Mouse (Mus musculus): Measurements from ENCODE around the gene Hdac11. TPM values are rescaled to one million over a fixed set of nuclear protein-coding genes. Genes with fewer than 3 reads are reported as not detected.

Hdac11 gene
- polyA plus RNA-seq (2012; fragmentation: generic; extraction: Trizol), result 39.3 TPM

- peak within 1 kb of the TSS; percentile 25 for H3K4me3 ChIP-seq
- H3K79me2 ChIP-seq (ENCODE audit: control insufficient read depth, insufficient read depth), result no peaks in the 10 kb centered on the region
- peak within 1 kb of the TSS; percentile 68 for H3K4me2 ChIP-seq (ENCODE audit: low read depth)
- peak within 1 kb of the TSS; percentile 24 for H3ac ChIP-seq (ENCODE audit: control insufficient read depth, insufficient read length)
- H3K36me3 ChIP-seq (ENCODE audit: control insufficient read depth, insufficient read depth), result no peaks in the 10 kb centered on the region
- H3K27me3 ChIP-seq (ENCODE audit: control insufficient read depth, insufficient read depth, insufficient read length), result no peaks in the 10 kb centered on the region
- peak; percentile 66 for TF ChIP-seq POLR2A (IDR thresholded peaks at IDR 0.05; ENCODE audit: insufficient read length, low read depth)
- TF ChIP-seq POLR2AphosphoS2 (IDR thresholded peaks at IDR 0.05; ENCODE audit: insufficient read length, low read depth), result peak; percentile 39
- peak in 2 of 3 experiments; percentile 43 to 75 for TF ChIP-seq MYOG (IDR thresholded peaks at IDR 0.05; ENCODE audit: control insufficient read depth in 1 of 3, insufficient read depth in 1 of 3, insufficient read length in 2 of 3, low read depth in 2 of 3)
- peak in 2 of 3 experiments; percentile 45 to 54 for TF ChIP-seq MYOD1 (IDR thresholded peaks at IDR 0.05; ENCODE audit: control insufficient read depth in 1 of 3, insufficient read length in 2 of 3, low read depth in 2 of 3)
- no peak for TF ChIP-seq MAX (IDR thresholded peaks at IDR 0.05; ENCODE audit: low read depth)
Measured at GRCm38 (mm10) chr6:91156554-91157236, at the start of gene Hdac11. Hdac11 (plus strand) TSS chr6:91156665.

GRCm38 (mm10) chr6:91108301-91108916 lies 48.1 kb upstream of the Hdac11 start:
- no peaks in the 10 kb centered on the region for H3K79me2 ChIP-seq (ENCODE audit: control insufficient read depth, insufficient read depth)
- TF ChIP-seq TCF3 (IDR thresholded peaks at IDR 0.05; ENCODE audit: insufficient read length, low read depth) (no peak), CEBPB (IDR thresholded peaks at IDR 0.05; ENCODE audit: insufficient read depth, poor library complexity, severe bottlenecking) (no peak), USF1 (IDR thresholded peaks at IDR 0.05; ENCODE audit: low read depth) (no peak), E2F4 (IDR thresholded peaks at IDR 0.05; ENCODE audit: insufficient read depth) (no peak), SRF (IDR thresholded peaks at IDR 0.05; ENCODE audit: control insufficient read depth, insufficient read length, low read depth) (no peak), POLR2AphosphoS2 (IDR thresholded peaks at IDR 0.05; ENCODE audit: insufficient read length, low read depth) (no peak), MAX (IDR thresholded peaks at IDR 0.05; ENCODE audit: low read depth) (no peak), MYOD1 (IDR thresholded peaks at IDR 0.05; ENCODE audit: control insufficient read depth in 1 of 3, insufficient read length in 2 of 3, low read depth in 2 of 3) (peak in 2 of 3 experiments; percentile 6 to 62), REST (IDR thresholded peaks at IDR 0.05; ENCODE audit: insufficient read depth, insufficient read length) (no peak), TCF12 (IDR thresholded peaks at IDR 0.05; ENCODE audit: insufficient read depth, poor library complexity, severe bottlenecking) (peak; percentile 3), MYOG (IDR thresholded peaks at IDR 0.05; ENCODE audit: control insufficient read depth in 1 of 3, insufficient read depth in 1 of 3, insufficient read length in 2 of 3, low read depth in 2 of 3) (peak in 1 of 3 experiments; percentile 54), POLR2A (IDR thresholded peaks at IDR 0.05; ENCODE audit: insufficient read length, low read depth) (no peak)
- no peak overlapping the region for H3K4me3 ChIP-seq
- no peaks in the 10 kb centered on the region for H3K36me3 ChIP-seq (ENCODE audit: control insufficient read depth, insufficient read depth)
- H3K4me2 ChIP-seq (ENCODE audit: low read depth), result peak overlapping the region; percentile 25
- H3K27me3 ChIP-seq (ENCODE audit: control insufficient read depth, insufficient read depth, insufficient read length), result peaks cover 20% of the 10 kb centered on the region
- H3ac ChIP-seq (ENCODE audit: control insufficient read depth, insufficient read length), result no peak overlapping the region

- no peak for TF ChIP-seq MYOD1 (IDR thresholded peaks at IDR 0.05; ENCODE audit: control insufficient read depth in 1 of 3, insufficient read length in 2 of 3, low read depth in 2 of 3)
- no peak for TF ChIP-seq MYOG (IDR thresholded peaks at IDR 0.05; ENCODE audit: control insufficient read depth in 1 of 3, insufficient read depth in 1 of 3, insufficient read length in 2 of 3, low read depth in 2 of 3)
- TF ChIP-seq POLR2A (IDR thresholded peaks at IDR 0.05; ENCODE audit: insufficient read length, low read depth), result no peak
- no peak for TF ChIP-seq POLR2AphosphoS2 (IDR thresholded peaks at IDR 0.05; ENCODE audit: insufficient read length, low read depth)
- TF ChIP-seq MAX (IDR thresholded peaks at IDR 0.05; ENCODE audit: low read depth), result no peak
- no peak for TF ChIP-seq TCF12 (IDR thresholded peaks at IDR 0.05; ENCODE audit: insufficient read depth, poor library complexity, severe bottlenecking)
- Histone ChIP-seq H3ac (ENCODE audit: control insufficient read depth, insufficient read length) (no peak overlapping the region), H3K4me2 (ENCODE audit: low read depth) (peak overlapping the region; percentile 25), H3K4me3 (no peak overlapping the region), H3K36me3 (ENCODE audit: control insufficient read depth, insufficient read depth) (no peaks in the 10 kb centered on the region), H3K79me2 (ENCODE audit: control insufficient read depth, insufficient read depth) (no peaks in the 10 kb centered on the region), H3K27me3 (ENCODE audit: control insufficient read depth, insufficient read depth, insufficient read length) (peaks cover 20% of the 10 kb centered on the region)
Measured at GRCm38 (mm10) chr6:91108917-91109450, 47.5 kb upstream of the Hdac11 start.

GRCm38 (mm10) chr6:91109489-91109888 lies 47.0 kb upstream of the Hdac11 start:
- no peak overlapping the region for H3K4me3 ChIP-seq
- H3K27me3 ChIP-seq (ENCODE audit: control insufficient read depth, insufficient read depth, insufficient read length), result peaks cover 25% of the 10 kb centered on the region
- H3K4me2 ChIP-seq (ENCODE audit: low read depth), result no peak overlapping the region
- no peaks in the 10 kb centered on the region for H3K36me3 ChIP-seq (ENCODE audit: control insufficient read depth, insufficient read depth)
- no peak overlapping the region for H3ac ChIP-seq (ENCODE audit: control insufficient read depth, insufficient read length)
- H3K79me2 ChIP-seq (ENCODE audit: control insufficient read depth, insufficient read depth), result no peaks in the 10 kb centered on the region
- TF ChIP-seq CEBPB (IDR thresholded peaks at IDR 0.05; ENCODE audit: insufficient read depth, poor library complexity, severe bottlenecking) (no peak), MYOG (IDR thresholded peaks at IDR 0.05; ENCODE audit: control insufficient read depth in 1 of 3, insufficient read depth in 1 of 3, insufficient read length in 2 of 3, low read depth in 2 of 3) (peak in 2 of 3 experiments; percentile 50 to 54), MYOD1 (IDR thresholded peaks at IDR 0.05; ENCODE audit: control insufficient read depth in 1 of 3, insufficient read length in 2 of 3, low read depth in 2 of 3) (peak in 1 of 3 experiments; percentile 40)
